Mouse (Mus musculus) monocyte, adult 5-6 weeks (primary cell): ENCODE measurements at regions not wholly inside any gene's neighbourhood (a gene's known extent, or its start where the extent isn't known, plus 50 kb on each side); places are given as distances from the start of the nearest gene placed in this dataset.

ENCODE experiments used
- ATAC-seq: fragments of 153-309, 156-312 bp; replicated peaks from 2 replicates; pipeline ENCODE4 v1.8.0; 2017; ENCODE audit warnings: mild to moderate bottlenecking; ENCODE audit not compliant: low TSS enrichment, insufficient number of reproducible peaks, severe bottlenecking, poor library complexity, low FRiP score

GRCm38 (mm10) chr9:23158499-23158898 lies 64.4 kb upstream of the Bmper start:
- no peak for ATAC-seq

- no peak for ATAC-seq
Measured at GRCm38 (mm10) chr9:23161346-23161745, 61.5 kb upstream of the Bmper start.

GRCm38 (mm10) chr9:23167056-23167591 lies 55.8 kb upstream of the Bmper start:
- ATAC-seq: no peak

- no peak for ATAC-seq
Measured at GRCm38 (mm10) chr9:23167716-23168115, 55.2 kb upstream of the Bmper start.

- ATAC-seq: no peak
Measured at GRCm38 (mm10) chr9:23168149-23168548, 54.7 kb upstream of the Bmper start.

GRCm38 (mm10) chr9:23171361-23171760 lies 51.5 kb upstream of the Bmper start:
- no peak for ATAC-seq
